11 mouse cellular contexts compared by ENCODE assay signal in the genomic region with DNA sequence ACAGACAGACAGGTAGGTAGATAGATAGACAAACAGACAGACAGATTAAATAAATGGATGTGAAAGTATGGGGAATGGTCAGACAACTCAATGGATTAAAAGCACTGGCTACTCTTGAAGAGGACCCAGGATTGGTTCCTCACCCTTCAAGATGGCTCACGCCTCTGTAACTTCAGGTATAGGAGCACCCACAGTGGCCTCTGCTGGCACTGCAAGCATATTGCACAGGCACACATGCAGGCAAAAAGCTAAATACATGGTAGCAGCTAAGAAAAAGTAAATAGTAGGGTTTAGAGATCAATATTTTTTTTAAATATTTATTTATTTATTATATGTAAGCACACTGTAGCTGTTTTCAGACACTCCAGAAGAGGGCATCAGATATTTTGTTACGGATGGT. TPM values are rescaled to one million over a fixed set of nuclear protein-coding genes. Genes with fewer than 3 reads are reported as not detected.
A peak's percentile ranks its signal among the peaks of the same experiment; 100 is the strongest.
DNase-seq lines count a peak whose midpoint lies in the region; ATAC-seq and TF ChIP-seq lines count a peak whose summit lies in the region.
"Had no signal": no experiment of that assay in that cellular context is flagged by ENCODE, and none has a peak within 500 bp of the region (broad histone marks: within the 10 kb centered on the region; RNA-seq: fewer than 3 reads in every experiment).

No protein-coding gene starts in this region.

- ATAC-seq in activated CD4-positive, CD25-positive, alpha-beta regulatory T cell, adult 4 months = peak; percentile 43
- ATAC-seq in stomach, postnatal 0 days (ENCODE audit: low FRiP score, low TSS enrichment) = no peak
- ATAC-seq: inflammation-experienced regulatory T-cells, adult 6 months had no signal

- H3K9me3 ChIP-seq in stomach, postnatal 0 days (ENCODE audit: control insufficient read depth, low read length) = no peaks in the 10 kb centered on the region
- H3K9me3 ChIP-seq: heart, embryonic 15.5 days had no signal

- no peak overlapping the region for H3K4me3 ChIP-seq in kidney, adult 2 months (ENCODE audit: insufficient read depth, low read depth, low read length)
- no peak overlapping the region for H3K4me3 ChIP-seq in stomach, postnatal 0 days (ENCODE audit: low read depth, low read length)
- H3K4me3 ChIP-seq: heart, embryonic 15.5 days had no signal

- TF ChIP-seq POLR2A in kidney, adult 2 months (IDR thresholded peaks at IDR 0.05; ENCODE audit: low read depth, low read length) = no peak

- peaks cover 6% of the 10 kb centered on the region; the same call in 1 of the 2 replicates for H3K4me1 ChIP-seq in kidney, adult 2 months (ENCODE audit: control insufficient read depth, insufficient read depth, low read length)
- H3K4me1 ChIP-seq in stomach, postnatal 0 days (replicated peaks; ENCODE audit: control insufficient read depth, insufficient read depth) = peaks cover under 1% of the 10 kb centered on the region; the same call in 1 of the 2 replicates

- peak; percentile 47 for TF ChIP-seq CTCF in kidney, adult 2 months (conservative IDR thresholded peaks at IDR 0.05; ENCODE audit: insufficient read depth, insufficient read length, low read depth, low read length)
- peak; percentile 55 for TF ChIP-seq CTCF in stomach, postnatal 0 days (IDR thresholded peaks at IDR 0.05; ENCODE audit: low read depth)

- no peak overlapping the region for H3K27ac ChIP-seq in kidney, adult 2 months (ENCODE audit: insufficient read depth, low read depth, low read length)
- no peak overlapping the region for H3K27ac ChIP-seq in stomach, postnatal 0 days (replicated peaks)
- H3K27ac ChIP-seq: heart, embryonic 15.5 days had no signal

- WGBS in kidney, adult 2 months = 92% methylated on average over 2 of the region's 2 CpGs
- 89% methylated on average over 2 of the region's 2 CpGs for whole genome bisulfite sequencing in stomach, postnatal 0 days

- no peak overlapping the region for H3K4me2 ChIP-seq in stomach, postnatal 0 days (replicated peaks; ENCODE audit: low read depth)
- H3K4me2 ChIP-seq: heart, embryonic 15.5 days had no signal

- H3K27me3 ChIP-seq in kidney, adult 2 months (replicated peaks; ENCODE audit: control insufficient read depth, insufficient read depth, low read length) = no peaks in the 10 kb centered on the region
- no peaks in the 10 kb centered on the region for H3K27me3 ChIP-seq in stomach, postnatal 0 days (ENCODE audit: control insufficient read depth, insufficient read depth, low read length)
- H3K27me3 ChIP-seq: heart, embryonic 15.5 days had no signal

- no peak for TF ChIP-seq EP300 in stomach, postnatal 0 days (optimal IDR thresholded peaks at IDR 0.05)

- no peak overlapping the region for H3K9ac ChIP-seq in stomach, postnatal 0 days (ENCODE audit: low read length)
- H3K9ac ChIP-seq: heart, embryonic 15.5 days had no signal

- H3K36me3 ChIP-seq in kidney, adult 2 months (ENCODE audit: control insufficient read depth, insufficient read depth, low read length) = no peaks in the 10 kb centered on the region
- H3K36me3 ChIP-seq in stomach, postnatal 0 days (ENCODE audit: control insufficient read depth, insufficient read depth, low read length) = peaks cover 11% of the 10 kb centered on the region; the same call in 1 of the 2 replicates

- DNase-seq in kidney, adult 2 months = no peak
- no peak for DNase-seq in kidney, adult 9 months
- peak; percentile 25 for DNase-seq in thymus, postnatal 14 days
- DNase-seq in thymus, adult 18-20 months = no peak
- DNase-seq in stomach, postnatal 0 days (ENCODE audit: low spot score) = no peak
- no peak for DNase-seq in adipocyte (ENCODE audit: low spot score)
- no peak for DNase-seq in frontal cortex, postnatal 36 days (ENCODE audit: low spot score in 2 of 2)
- DNase-seq: gastrocnemius, postnatal 14 days had no signal

RNA-seq across cellular contexts. Expression of gene Bptf, which starts 23.0 kb away (rescaled TPM):
- 15.9 and 16.7 TPM in 2 replicates for polyA plus RNA-seq in kidney, adult 2 months (2012; rRNA removed)
- 10 to 100 TPM; 57.7 to 74.0 TPM for polyA plus RNA-seq in activated CD4-positive, CD25-positive, alpha-beta regulatory T cell, adult 4 months (2017; shearing (Covaris generic))
- 11.8 and 13.8 TPM in 2 replicates for polyA plus RNA-seq in stomach, postnatal 0 days (2015; fragmentation: Nextera tagmentation; extraction: Ambion mirVana)
